Mouse (Mus musculus): ENCODE measurements around the gene Ccdc117.
"Not testable (repeated sequence)": the region's sequence is repeated elsewhere in the genome, so short reads cannot be mapped to it uniquely, and the experiment has no call there.

Gene Ccdc117

DNA sequence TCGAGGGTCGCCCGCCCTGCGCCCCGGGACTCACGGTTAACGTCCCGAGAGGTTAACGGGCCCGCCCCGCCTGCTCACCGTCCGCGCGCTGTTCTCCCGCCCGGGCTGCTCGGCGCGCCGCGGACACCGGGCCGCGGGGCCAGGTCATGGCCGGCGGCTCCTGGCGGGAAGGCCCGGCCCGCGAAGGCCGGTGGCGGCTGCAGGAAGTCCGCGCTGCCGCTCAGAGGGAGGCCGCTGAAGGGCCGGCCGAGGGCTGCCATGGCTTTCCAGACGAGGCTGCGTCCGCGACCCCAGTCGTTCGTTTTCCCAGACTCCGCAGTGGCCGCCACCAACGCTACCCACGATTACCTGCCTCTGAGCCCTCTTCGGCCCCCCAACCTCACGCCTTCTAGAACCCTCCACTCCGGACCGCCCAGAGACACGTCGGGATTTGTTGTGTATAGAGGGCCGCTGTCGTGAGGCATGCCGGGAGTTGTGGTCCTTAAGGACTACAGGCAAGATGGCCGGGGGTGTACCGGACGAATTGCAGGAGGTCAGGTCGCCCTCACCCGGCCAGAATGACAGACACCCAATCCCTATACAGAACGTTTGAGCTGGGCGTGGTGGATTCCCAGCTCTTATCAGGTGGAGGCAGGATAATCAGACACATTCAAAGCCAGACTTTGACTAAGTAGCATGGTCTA, at the start of gene Ccdc117:
Gene Ccdc117 (minus strand): TSS at position 389 of the 683 bp plus-strand sequence.
- in situ Hi-C loops (cut with MboI, MseI) = no loop called here

DNA sequence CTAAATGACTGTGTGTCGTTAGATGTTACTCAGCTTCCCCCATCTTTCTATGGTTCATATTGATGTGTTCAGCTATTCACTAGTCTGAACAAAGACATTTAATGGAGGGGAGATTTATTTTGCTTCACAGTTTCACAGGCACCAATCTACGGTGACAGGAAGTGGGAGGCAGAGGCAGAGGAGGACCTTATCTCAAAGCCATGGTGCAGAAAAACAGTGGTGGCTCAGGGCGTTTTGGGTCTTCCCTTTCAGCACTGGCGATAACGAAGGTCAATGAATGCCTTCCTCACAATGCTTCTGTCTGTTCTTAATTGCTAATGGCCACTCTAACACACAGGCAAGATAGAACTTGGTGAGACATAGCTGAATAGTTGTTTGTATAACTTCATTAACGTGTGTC, 33.1 kb upstream of the Ccdc117 start:
- in situ Hi-C loops (cut with MboI, MseI) = no loop called here

- in situ Hi-C loops (cut with MboI, MseI) = no loop called here
These were observed 31.8 kb upstream of the Ccdc117 start for GRCm38 (mm10) chr11:5573821-5574220.

DNA sequence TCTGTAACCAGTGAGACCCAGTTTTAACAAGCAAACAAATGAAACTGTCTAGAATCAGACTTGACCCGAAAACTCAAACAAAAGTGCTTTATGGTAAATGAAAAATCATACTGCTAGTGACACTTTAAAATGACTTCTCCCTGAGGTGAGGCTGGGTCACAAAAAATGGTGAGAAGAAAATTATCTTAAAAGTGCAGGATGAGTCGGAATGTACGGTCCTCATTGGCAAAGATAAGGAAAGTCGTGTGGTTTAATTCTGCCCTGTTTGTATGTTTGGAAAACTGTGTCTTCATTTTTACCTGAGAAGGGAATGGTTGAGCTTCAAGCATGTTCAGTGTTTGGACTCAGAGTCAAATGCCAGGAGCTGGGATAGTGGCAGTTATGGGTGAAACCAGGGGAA, 29.9 kb upstream of the Ccdc117 start:
- in situ Hi-C loops (cut with MboI, MseI) = no loop called here

DNA sequence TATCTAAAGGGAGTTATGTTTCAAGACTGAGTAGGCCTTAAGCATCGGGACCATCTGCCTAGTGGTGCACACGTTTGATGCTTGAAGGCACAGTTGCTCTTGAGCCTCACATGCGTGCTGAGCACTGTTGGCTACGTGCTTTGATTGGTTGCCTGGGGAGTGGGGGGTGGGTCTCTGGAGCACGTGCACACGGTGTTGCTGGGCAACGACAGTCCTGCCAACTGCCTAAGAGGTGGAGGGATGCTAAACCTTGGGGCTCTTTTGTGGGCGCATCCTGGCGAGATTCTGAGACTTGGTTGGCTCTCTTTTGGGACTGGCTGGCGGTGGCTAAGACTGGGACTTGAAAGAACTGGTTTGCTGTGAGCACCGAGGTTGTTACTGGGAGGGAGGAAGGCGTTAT, 27.5 kb upstream of the Ccdc117 start, which contains the start of gene Ankrd36:
Gene Ankrd36 (plus strand): TSS at position 211 of the 400 bp plus-strand sequence.
- in situ Hi-C loops (cut with MboI, MseI) = no loop called here

- in situ Hi-C loops (cut with MboI, MseI) = no loop called here
These were observed 26.1 kb upstream of the Ccdc117 start for GRCm38 (mm10) chr11:5568082-5568481.

DNA sequence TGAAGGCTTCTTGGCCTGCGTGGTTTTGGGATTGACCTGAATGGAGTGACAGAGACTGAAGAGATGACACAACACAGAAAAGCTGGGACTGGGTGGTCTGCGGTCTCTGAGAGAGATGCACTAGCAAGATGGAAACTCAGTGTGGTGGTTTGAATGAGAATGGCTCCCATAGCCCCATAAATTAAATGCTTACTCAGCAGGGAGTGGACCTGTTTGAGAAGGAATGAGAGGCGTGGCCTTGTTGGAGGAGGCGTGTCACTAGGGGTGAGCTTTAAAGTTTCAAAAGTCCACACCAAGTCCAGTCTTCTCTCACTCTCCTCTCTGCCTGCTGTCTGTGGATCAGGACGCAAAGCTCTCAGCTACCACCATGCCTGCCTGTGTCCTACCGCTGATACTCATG, 25.7 kb upstream of the Ccdc117 start:
- in situ Hi-C loops (cut with MboI, MseI) = no loop called here

DNA sequence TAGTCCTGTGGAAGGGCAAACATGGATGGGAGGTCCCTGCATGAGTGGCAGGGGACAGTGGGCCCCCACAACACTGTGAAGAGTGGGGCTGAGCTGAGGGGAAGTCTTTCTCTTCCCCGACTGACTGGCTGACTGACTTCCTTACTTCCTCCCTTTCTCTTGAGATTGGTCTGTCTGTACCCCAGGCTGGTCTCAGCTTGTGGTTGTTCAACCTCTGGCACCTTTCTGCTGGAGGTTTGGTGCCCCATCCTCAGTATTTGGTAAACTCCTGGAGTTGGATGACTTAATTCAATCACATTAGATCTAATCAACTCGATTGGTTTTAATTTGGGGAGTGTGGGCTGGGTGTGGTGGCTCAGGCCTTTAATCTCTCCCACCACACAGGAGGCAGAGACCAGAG, 24.5 kb upstream of the Ccdc117 start:
- in situ Hi-C loops (cut with MboI, MseI) = no loop called here

- in situ Hi-C loops (cut with MboI, MseI) = no loop called here
These were observed 23.6 kb upstream of the Ccdc117 start for GRCm38 (mm10) chr11:5565596-5565995.

GRCm38 (mm10) chr11:5563898-5564297, 21.9 kb upstream of the Ccdc117 start:
- in situ Hi-C loops (cut with MboI, MseI) = loop anchor here (5.0 kb wide), 1 partner anchor 68 kb away; no protein-coding TSS in a partner anchor

DNA sequence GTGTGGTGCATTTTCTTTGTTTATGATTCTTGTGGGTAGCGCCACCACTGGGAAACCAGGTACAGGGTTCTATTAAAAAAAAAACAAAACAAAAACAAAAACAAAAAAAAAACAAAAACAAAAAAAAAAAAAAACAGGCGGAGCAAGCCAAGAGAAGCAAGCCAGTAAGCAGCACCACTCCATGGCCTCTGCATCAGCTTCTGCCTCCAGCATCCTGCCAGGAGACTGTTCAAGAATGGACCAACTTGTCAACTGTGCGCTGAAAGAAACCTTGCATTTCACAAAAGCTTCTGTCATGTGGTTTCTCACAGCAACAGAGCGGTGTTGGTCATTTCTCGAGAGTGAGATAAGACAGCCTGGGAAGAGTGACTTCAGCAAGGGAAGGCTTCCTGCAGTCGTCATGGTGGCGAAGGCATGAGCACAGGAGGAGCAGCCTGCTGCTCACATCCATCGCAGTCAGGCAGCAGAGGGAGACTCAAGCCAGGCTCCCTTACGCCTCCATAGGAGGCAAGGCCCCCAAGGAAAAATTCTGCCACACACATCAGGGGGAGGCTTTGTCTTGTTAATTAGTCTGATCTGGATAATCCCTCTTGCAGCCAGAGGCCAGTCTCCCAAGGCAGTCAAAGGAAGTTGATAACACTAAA, 20.8 kb upstream of the Ccdc117 start:
- in situ Hi-C loops (cut with MboI, MseI) = loop anchor here (5.0 kb wide), 1 partner anchor 70 kb away; no protein-coding TSS in a partner anchor

DNA sequence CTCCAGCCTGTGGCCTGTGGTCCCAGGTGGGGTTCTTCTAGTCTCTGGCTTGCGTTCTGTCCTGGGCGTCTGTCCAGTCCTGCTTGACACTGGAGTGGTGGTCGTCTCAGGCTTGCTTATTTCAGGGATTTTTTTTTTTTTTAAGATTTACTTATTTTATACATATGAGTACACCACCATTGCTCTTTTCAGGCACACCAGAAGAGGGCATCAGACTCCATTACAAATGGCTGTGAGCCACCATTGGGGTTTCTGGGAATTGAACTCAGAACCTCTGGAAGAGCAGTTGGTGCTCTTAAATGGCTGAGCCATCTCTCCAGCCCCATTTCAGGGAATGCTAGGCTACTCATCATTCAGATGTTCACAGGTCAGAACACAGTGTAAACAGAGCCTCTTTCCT, 18.3 kb upstream of the Ccdc117 start:
- in situ Hi-C loops (cut with MboI, MseI) = loop anchor here (5.0 kb wide), 1 partner anchor 72 kb away; no protein-coding TSS in a partner anchor

- in situ Hi-C loops (cut with MboI, MseI) = no loop called here
These were observed 9.9 kb upstream of the Ccdc117 start for GRCm38 (mm10) chr11:5551931-5552330.

DNA sequence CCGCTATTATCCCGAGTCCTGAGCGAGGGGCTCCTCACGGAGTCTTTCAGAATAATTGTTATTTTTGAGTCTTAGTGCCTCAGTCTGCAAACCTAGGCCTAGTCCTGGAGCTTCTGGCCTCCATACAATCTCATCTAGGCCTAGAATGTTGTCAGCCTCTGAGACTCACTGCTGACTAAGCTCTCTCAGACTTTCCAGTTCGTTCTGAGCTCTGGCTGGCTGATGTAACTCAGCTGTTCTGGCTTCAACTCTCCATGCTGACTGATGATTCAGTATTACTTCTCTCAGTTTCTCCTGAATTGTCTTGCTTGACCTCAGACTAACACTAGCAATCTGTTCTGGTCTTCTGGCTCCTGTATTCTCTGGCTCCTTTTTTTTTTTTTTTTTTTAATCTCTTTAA, 9.4 kb upstream of the Ccdc117 start:
- in situ Hi-C loops (cut with MboI, MseI) = no loop called here

- in situ Hi-C loops (cut with MboI, MseI) = no loop called here
These were observed 4.7 kb upstream of the Ccdc117 start for GRCm38 (mm10) chr11:5546693-5547092.

DNA sequence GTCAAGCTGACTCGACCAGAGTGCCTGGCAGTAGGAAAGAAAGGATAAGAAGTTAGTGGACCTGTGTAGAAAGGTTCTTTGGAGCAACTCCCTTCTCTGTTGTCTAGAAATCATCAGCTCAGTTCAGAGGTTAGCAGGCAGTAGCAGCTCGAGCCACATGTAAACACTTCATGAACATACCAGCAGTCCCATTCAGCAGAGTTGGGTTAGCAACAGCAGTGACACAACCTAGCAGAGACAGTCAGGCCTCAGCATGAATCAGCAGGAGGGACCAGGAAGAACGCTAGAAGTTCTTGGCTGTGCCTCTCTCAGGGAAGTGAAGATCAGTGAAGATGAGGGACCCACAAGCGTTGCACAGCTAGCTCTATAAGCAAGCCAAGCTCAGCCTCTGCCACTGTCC, 3.5 kb upstream of the Ccdc117 start:
- in situ Hi-C loops (cut with MboI, MseI) = no loop called here

- in situ Hi-C loops (cut with MboI, MseI) = not testable (repeated sequence)
These were observed 2.7 kb upstream of the Ccdc117 start for GRCm38 (mm10) chr11:5544709-5545108.

DNA sequence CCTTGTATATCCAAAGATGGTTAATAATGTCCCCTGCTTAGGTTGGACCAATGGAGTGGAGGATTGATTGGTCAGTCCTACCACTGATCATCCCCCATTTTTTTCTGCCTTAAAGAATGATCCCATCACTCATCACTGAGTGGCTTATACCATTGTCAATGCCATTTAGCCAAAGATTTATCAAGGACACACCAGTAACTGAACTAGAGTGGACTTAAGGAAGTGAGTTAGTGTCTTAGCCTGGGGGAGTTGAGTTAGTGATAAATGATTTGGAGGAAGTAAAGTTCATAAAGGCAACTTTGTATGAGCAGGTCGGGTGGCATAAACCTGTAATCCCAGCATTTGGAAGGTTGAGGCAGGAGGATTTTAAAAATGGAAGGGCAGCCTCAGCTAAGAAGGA, 1.3 kb upstream of the Ccdc117 start:
- in situ Hi-C loops (cut with MboI, MseI) = no loop called here

- in situ Hi-C loops (cut with MboI, MseI) = no loop called here
These were observed 647 bp upstream of the Ccdc117 start for GRCm38 (mm10) chr11:5542482-5543185.

DNA sequence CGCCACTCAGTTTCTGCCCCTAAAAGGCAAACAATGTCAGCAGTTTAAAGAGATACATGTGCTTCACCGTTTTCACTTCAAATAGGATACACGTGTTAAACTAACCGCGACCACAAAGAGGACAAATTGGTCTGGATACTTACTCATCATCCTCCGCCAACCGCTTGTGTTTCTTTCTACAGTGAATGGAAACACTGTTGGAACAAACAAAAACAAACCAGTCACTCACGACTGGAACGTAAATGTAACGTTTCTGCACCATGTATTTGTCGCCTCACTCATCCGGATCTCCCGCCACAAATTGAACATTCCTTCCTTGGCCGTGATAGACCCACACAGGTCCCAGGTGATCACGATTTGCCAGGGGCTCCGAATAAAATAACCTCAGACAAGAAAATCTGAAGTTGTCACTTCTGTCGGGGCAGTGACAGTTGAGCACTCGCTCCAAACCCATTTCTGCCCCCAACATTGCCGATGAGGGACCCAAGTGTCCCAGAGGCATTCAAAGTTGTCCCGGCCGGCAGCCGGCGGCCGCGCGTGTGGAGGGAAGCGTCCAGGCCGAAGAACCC, 673 bp downstream of the Ccdc117 start:
- in situ Hi-C loops (cut with MboI, MseI) = no loop called here

GRCm38 (mm10) chr11:5540331-5540730, 1.7 kb downstream of the Ccdc117 start:
- in situ Hi-C loops (cut with MboI, MseI) = no loop called here

DNA sequence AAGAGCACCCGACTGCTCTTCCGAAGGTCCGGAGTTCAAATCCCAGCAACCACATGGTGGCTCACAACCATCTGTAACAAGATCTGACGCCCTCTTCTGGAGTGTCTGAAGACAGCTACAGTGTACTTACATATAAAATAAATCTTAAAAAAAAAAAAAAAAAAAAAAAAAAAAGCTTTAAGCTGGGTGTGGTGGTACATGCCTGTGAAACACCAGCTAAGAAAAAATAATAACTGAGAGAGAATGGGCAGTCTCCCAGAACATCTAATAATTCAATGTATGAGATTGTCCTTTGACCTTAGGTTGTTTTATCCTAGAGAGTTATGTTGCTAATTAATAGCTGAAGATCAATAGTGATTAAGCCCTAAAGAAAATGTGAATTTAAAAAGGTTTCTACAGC, 4.5 kb downstream of the Ccdc117 start:
- in situ Hi-C loops (cut with MboI, MseI) = not testable (repeated sequence)
